In the genomic region with DNA sequence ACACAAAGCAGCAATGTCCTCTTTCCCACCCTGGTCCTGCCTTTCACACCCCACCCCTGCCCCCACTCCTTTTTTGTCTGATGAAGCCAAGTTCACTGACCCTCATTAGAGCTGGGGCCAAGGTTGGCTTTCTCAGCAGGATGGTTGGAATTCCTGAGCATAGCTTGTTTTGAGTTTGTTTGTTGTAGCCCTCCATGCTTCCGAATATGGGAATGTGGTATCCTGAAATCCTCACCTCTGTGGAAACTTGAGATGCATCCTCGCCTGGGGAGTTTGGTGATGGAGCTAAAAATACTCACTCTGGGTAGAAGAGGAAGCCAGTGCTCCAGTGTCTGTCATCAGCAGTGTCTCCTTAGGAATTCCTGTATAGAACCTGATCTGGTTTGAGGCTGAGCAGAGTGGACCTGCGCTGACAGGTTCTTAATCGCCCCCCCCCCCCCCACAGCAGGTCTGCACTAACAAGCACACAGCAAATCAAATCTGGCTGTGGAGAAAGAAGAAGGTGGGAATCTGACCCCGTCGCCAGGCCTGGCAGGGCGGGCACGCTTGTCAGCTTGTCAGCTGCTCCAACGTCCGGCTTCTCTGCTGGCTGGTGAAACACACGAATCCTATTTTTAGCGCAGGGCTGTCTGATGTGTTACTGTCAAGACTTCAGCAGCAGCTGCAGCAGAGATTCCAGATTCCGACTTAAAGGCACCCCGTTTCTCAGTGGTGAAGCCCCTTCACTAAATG, we compare ENCODE assay signal across 9 mouse cellular contexts. TPM values are rescaled to one million over a fixed set of nuclear protein-coding genes. Genes with fewer than 3 reads are reported as not detected.
DNase-seq lines count a peak whose midpoint lies in the region; ATAC-seq and TF ChIP-seq lines count a peak whose summit lies in the region.
"Had no signal": no experiment of that assay in that cellular context is flagged by ENCODE, and none has a peak within 500 bp of the region (broad histone marks: within the 10 kb centered on the region; RNA-seq: fewer than 3 reads in every experiment).

No protein-coding gene starts in this region.

- TF ChIP-seq EP300 in liver, postnatal 0 days (IDR thresholded peaks at IDR 0.05; ENCODE audit: low read depth): no peak

- no peak for TF ChIP-seq CTCF in liver, adult 2 months (IDR thresholded peaks at IDR 0.05; ENCODE audit: low read depth, low read length)
- TF ChIP-seq CTCF in liver, postnatal 0 days (IDR thresholded peaks at IDR 0.05; ENCODE audit: low read depth): no peak

- no peak for ATAC-seq in liver, postnatal 0 days
- peak; percentile 76 for ATAC-seq in embryonic facial prominence, embryonic 12.5 days (ENCODE audit: insufficient number of reproducible peaks, insufficient read depth, low FRiP score, low TSS enrichment)
- ATAC-seq in heart, embryonic 12.5 days (ENCODE audit: insufficient number of reproducible peaks, low FRiP score): peak; percentile 84
- peak; percentile 81 for ATAC-seq in kidney, embryonic 14.5 days (ENCODE audit: low FRiP score, low TSS enrichment)

- DNase-seq in liver, adult 2 months (ENCODE audit: extremely low read depth, low read depth, low spot score): peak; percentile 47
- DNase-seq in liver, postnatal 0 days: no peak
- DNase-seq in lung, postnatal 4 days: peak; percentile 69 to 86
- peak; percentile 36 for DNase-seq in testis, postnatal 14 days (ENCODE audit: low spot score)
- no peak for DNase-seq in layer of hippocampus, adult 9-10 months (ENCODE audit: low spot score)

- no peaks in the 10 kb centered on the region for H3K9me3 ChIP-seq in liver, postnatal 0 days (ENCODE audit: low read length)
- no peaks in the 10 kb centered on the region for H3K9me3 ChIP-seq in embryonic facial prominence, embryonic 12.5 days
- no peaks in the 10 kb centered on the region for H3K9me3 ChIP-seq in heart, embryonic 12.5 days (replicated peaks)
- H3K9me3 ChIP-seq in kidney, embryonic 14.5 days (ENCODE audit: control insufficient read depth, low read length): no peaks in the 10 kb centered on the region
- H3K9me3 ChIP-seq: megakaryocyte, embryonic 14.5 days had no signal

- no peak overlapping the region for H3K4me3 ChIP-seq in liver, adult 2 months (ENCODE audit: insufficient read depth, low read depth, low read length)
- H3K4me3 ChIP-seq in liver, postnatal 0 days (ENCODE audit: low read depth, low read length): no peak overlapping the region
- H3K4me3 ChIP-seq in embryonic facial prominence, embryonic 12.5 days: no peak overlapping the region
- no peak overlapping the region for H3K4me3 ChIP-seq in heart, embryonic 12.5 days
- no peak overlapping the region for H3K4me3 ChIP-seq in kidney, embryonic 14.5 days (ENCODE audit: low read length)
- H3K4me3 ChIP-seq: megakaryocyte, embryonic 14.5 days had no signal

- H3K36me3 ChIP-seq in liver, adult 2 months (ENCODE audit: control insufficient read depth, insufficient read depth, low read length): 0 out of 2 replicates have a peak, but pooled peaks cover 2% of the 10 kb centered on the region
- H3K36me3 ChIP-seq in liver, postnatal 0 days (replicated peaks; ENCODE audit: insufficient read depth, low read length): no peaks in the 10 kb centered on the region; the same call in 1 of the 2 replicates
- H3K36me3 ChIP-seq in embryonic facial prominence, embryonic 12.5 days: peaks cover 15% of the 10 kb centered on the region; the same call in 1 of the 2 replicates
- H3K36me3 ChIP-seq in heart, embryonic 12.5 days: peaks cover 9% of the 10 kb centered on the region
- peaks cover 37% of the 10 kb centered on the region for H3K36me3 ChIP-seq in kidney, embryonic 14.5 days (ENCODE audit: control insufficient read depth, insufficient read depth, low read length)

- 70% methylated on average over 14 of the region's 14 CpGs for WGBS in liver, adult 2 months
- WGBS in liver, postnatal 0 days (ENCODE audit: insufficient replicate concordance): 33% methylated on average over 14 of the region's 14 CpGs
- WGBS in embryonic facial prominence, embryonic 12.5 days: 12% methylated on average over 14 of the region's 14 CpGs
- WGBS in heart, embryonic 12.5 days: 14% methylated on average over 14 of the region's 14 CpGs
- 21% methylated on average over 14 of the region's 14 CpGs for WGBS in kidney, embryonic 14.5 days

- no peaks in the 10 kb centered on the region for H3K79me2 ChIP-seq in liver, adult 2 months (ENCODE audit: control insufficient read depth, insufficient read depth, low read length)

- no peak overlapping the region for H3K4me2 ChIP-seq in liver, postnatal 0 days (ENCODE audit: low read depth, low read length)
- no peak overlapping the region for H3K4me2 ChIP-seq in embryonic facial prominence, embryonic 12.5 days (replicated peaks)
- H3K4me2 ChIP-seq in heart, embryonic 12.5 days: peak overlapping the region; percentile 53
- no peak overlapping the region for H3K4me2 ChIP-seq in kidney, embryonic 14.5 days (replicated peaks; ENCODE audit: low read depth, low read length)

- peak overlapping the region; percentile 53 for H3K27ac ChIP-seq in liver, adult 2 months (replicated peaks; ENCODE audit: insufficient read depth, low read depth, low read length)
- H3K27ac ChIP-seq in liver, postnatal 0 days (ENCODE audit: low read depth): no peak overlapping the region
- H3K27ac ChIP-seq in embryonic facial prominence, embryonic 12.5 days: peak overlapping the region; percentile 72
- peak overlapping the region; percentile 95 for H3K27ac ChIP-seq in heart, embryonic 12.5 days (ENCODE audit: poor library complexity, severe bottlenecking)
- peak overlapping the region; percentile 72 for H3K27ac ChIP-seq in kidney, embryonic 14.5 days (ENCODE audit: low read depth, low read length)

- no peaks in the 10 kb centered on the region for H3K27me3 ChIP-seq in liver, adult 2 months (ENCODE audit: control insufficient read depth, insufficient read depth, low read length)
- no peaks in the 10 kb centered on the region for H3K27me3 ChIP-seq in liver, postnatal 0 days (ENCODE audit: insufficient read depth, low read length)
- H3K27me3 ChIP-seq in embryonic facial prominence, embryonic 12.5 days: no peaks in the 10 kb centered on the region
- no peaks in the 10 kb centered on the region for H3K27me3 ChIP-seq in heart, embryonic 12.5 days (replicated peaks)
- no peaks in the 10 kb centered on the region for H3K27me3 ChIP-seq in kidney, embryonic 14.5 days (ENCODE audit: control insufficient read depth, insufficient read depth, low read length)

- 0 out of 2 replicates have a peak, but pooled peaks cover 3% of the 10 kb centered on the region for H3K4me1 ChIP-seq in liver, adult 2 months (ENCODE audit: control insufficient read depth, insufficient read depth, low read length)
- H3K4me1 ChIP-seq in liver, postnatal 0 days (ENCODE audit: insufficient read depth): no peaks in the 10 kb centered on the region
- H3K4me1 ChIP-seq in embryonic facial prominence, embryonic 12.5 days: peaks cover 33% of the 10 kb centered on the region
- H3K4me1 ChIP-seq in heart, embryonic 12.5 days (replicated peaks): peaks cover 92% of the 10 kb centered on the region
- H3K4me1 ChIP-seq in kidney, embryonic 14.5 days (ENCODE audit: control insufficient read depth, insufficient read depth, low read length): peaks cover 31% of the 10 kb centered on the region

- no peak for TF ChIP-seq POLR2A in liver, adult 2 months (IDR thresholded peaks at IDR 0.05; ENCODE audit: extremely low read depth, insufficient read depth, low read length)

- no peak overlapping the region for H3K9ac ChIP-seq in liver, adult 2 months (ENCODE audit: low read depth, low read length)
- H3K9ac ChIP-seq in liver, postnatal 0 days (replicated peaks): no peak overlapping the region
- H3K9ac ChIP-seq in embryonic facial prominence, embryonic 12.5 days: no peak overlapping the region
- peak overlapping the region; percentile 11; the same call in 1 of the 2 replicates for H3K9ac ChIP-seq in heart, embryonic 12.5 days
- no peak overlapping the region for H3K9ac ChIP-seq in kidney, embryonic 14.5 days (ENCODE audit: low read depth, low read length)

RNA-seq across cellular contexts. Expression of a gene that starts 53.4 kb away (rescaled TPM):
- total RNA-seq in liver, adult 2 months (2014; rRNA removed): 7.7 and 12.1 TPM in 2 replicates
- 11.1 and 23.7 TPM in 2 replicates for polyA plus RNA-seq in liver, adult 2 months (2012; rRNA removed)
- polyA plus RNA-seq in liver, postnatal 0 days (2015; fragmentation: Nextera tagmentation; extraction: Ambion mirVana): 7.6 and 8.3 TPM in 2 replicates
- 27.1 and 35.7 TPM in 2 replicates for polyA plus RNA-seq in embryonic facial prominence, embryonic 12.5 days (2016; fragmentation: Nextera tagmentation; extraction: Ambion mirVana)
- 46.7 and 47.8 TPM in 2 replicates for polyA plus RNA-seq in heart, embryonic 12.5 days (2016; fragmentation: Nextera tagmentation; extraction: Ambion mirVana)
- polyA plus RNA-seq in kidney, embryonic 14.5 days (2014; fragmentation: Nextera tagmentation; extraction: Ambion mirVana): 31.7 and 37.5 TPM in 2 replicates

Comparison
In these comparisons a context has a peak if more than half of its experiments do, and no peak if none do; other contexts are left out.
1. DNase-seq: peak in liver, adult 2 months (single experiment), lung, postnatal 4 days (2 of 2) and testis, postnatal 14 days (single experiment); none in liver, postnatal 0 days (single experiment) and layer of hippocampus, adult 9-10 months (single experiment).